Mouse (Mus musculus) E14TG2a.4 (cell line): ENCODE data around the gene Bsn.
A peak's percentile ranks its signal among the peaks of the same experiment; 100 is the strongest.
"Not testable (repeated sequence)": the region's sequence is repeated elsewhere in the genome, so short reads cannot be mapped to it uniquely, and the experiment has no call there.

Experiments
- H3K27me3 ChIP-seq: 2 replicates; pipeline ENCODE4 v1.6.1; 2014; ENCODE audit warnings: low read length, control low read depth; ENCODE audit not compliant: insufficient read depth
- H3K36me3 ChIP-seq: 2 replicates; pipeline ENCODE4 v1.6.1; 2014; ENCODE audit warnings: low read length, control low read depth; ENCODE audit not compliant: insufficient read depth
- H3K4me1 ChIP-seq: replicated peaks from 2 replicates; pipeline ENCODE4 v1.6.1; 2014; ENCODE audit warnings: low read depth, low read length, control low read depth
- H3K4me3 ChIP-seq: replicated peaks from 2 replicates; pipeline ENCODE4 v1.5.1; 2014; ENCODE audit warnings: mild to moderate bottlenecking, low read length
- H3K9me3 ChIP-seq: 2 replicates; pipeline ENCODE4 v1.6.1; 2014; ENCODE audit warnings: low read length, control low read depth
- CTCF ChIP-seq: conservative IDR thresholded peaks from 2 replicates; pipeline ENCODE4 v1.5.1; 2014; ENCODE audit warnings: low read length
- NANOG ChIP-seq: IDR thresholded peaks from 2 replicates; pipeline ENCODE4 v1.6.1; 2014; ENCODE audit warnings: borderline replicate concordance, low read length, mixed read lengths
- POU5F1 ChIP-seq: IDR thresholded peaks from 2 replicates; pipeline ENCODE4 v1.6.1; 2014; ENCODE audit warnings: low read length, borderline replicate concordance

Bsn gene

DNA sequence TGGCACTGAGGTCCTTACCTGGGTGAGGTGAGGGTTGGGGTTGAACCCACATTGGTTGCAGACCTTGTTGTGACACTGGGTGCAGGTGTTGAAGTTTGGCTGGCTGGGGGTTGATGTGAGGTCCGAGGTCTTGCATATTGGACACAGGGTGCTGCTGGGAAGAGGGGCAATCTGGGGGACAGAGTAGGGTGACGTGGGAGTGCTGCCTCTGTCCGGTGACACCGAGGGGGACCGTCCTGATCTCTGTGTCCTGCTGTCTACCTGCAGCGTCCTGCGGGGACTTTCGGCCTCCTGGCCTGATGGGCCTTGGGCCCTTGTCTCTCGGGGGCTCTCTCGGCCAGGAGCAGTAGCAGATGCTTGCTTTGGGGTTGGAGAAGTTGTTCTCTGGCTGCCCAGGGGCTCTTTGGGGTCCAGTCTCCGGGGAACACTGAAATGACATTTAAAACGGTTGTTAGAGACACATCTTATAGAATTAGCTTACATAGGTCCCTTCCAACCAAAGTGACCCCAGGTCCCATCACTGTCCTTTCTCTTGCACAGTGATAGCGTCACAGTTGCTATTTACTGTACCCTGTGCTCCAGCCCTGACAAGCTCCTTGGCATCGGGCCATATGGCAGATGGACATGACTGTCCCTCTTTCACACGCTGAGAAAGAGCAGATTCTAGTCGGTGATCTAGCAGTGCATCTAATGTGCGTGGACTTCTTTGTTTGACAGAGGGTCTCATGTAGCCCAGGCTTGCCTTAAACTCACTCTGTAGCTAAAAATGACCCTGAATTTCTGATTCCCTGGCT, 50.8 kb downstream of the Bsn start:
- Histone ChIP-seq H3K27me3 (peaks cover 34% of the 10 kb centered on the region), H3K9me3 (peaks cover 5% of the 10 kb centered on the region; the same call in 1 of the 2 replicates), H3K4me1 (peaks cover 51% of the 10 kb centered on the region), H3K4me3 (no peak overlapping the region), H3K36me3 (no peaks in the 10 kb centered on the region)
- TF ChIP-seq POU5F1: no peak
- no peak for TF ChIP-seq CTCF
- TF ChIP-seq NANOG: no peak

DNA sequence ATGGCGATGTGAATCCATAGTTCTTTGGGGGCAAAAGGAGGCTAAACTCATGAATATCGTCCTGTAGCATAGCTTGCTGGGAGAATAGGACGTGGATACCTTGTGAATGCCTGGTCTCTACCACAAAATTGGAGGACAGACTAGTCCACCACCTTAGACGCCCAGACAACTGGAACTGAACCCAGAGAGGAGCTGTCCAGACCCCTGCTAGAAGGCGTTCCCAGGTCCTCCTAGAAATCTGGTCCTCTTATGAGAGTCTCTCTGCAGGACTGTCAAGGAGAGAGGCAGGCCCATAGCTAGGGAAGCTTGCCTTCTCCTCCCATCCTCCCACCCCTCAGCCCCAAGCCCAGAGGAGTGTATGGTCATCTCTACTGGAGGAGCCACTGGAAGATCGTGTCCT, 52.1 kb downstream of the Bsn start:
- H3K4me1 ChIP-seq: peaks cover 43% of the 10 kb centered on the region
- H3K36me3 ChIP-seq: no peaks in the 10 kb centered on the region
- H3K27me3 ChIP-seq: peaks cover 34% of the 10 kb centered on the region
- peaks cover 2% of the 10 kb centered on the region; the same call in 1 of the 2 replicates for H3K9me3 ChIP-seq
- no peak overlapping the region for H3K4me3 ChIP-seq
- TF ChIP-seq POU5F1: no peak
- TF ChIP-seq CTCF: no peak
- no peak for TF ChIP-seq NANOG

DNA sequence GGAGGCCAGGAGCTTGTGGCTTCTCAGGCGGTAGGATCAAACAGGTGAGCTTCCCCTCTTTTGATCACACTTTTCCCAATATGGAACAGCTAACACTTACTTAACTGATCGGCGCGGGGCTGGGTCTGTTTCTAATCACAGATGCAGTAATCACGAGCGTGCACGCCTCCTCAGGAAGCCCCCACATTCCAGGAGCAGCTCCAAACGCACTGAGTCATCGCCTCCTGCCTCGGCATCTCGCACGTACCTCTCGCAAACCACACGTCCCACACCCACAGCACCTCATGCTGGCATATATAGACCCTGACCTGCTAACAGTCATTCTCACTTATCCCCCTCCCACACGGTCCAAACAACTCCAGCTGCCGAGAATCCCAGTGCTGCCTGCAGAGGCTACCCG, 52.7 kb downstream of the Bsn start:
- Histone ChIP-seq H3K36me3 (no peaks in the 10 kb centered on the region), H3K9me3 (no peaks in the 10 kb centered on the region)

DNA sequence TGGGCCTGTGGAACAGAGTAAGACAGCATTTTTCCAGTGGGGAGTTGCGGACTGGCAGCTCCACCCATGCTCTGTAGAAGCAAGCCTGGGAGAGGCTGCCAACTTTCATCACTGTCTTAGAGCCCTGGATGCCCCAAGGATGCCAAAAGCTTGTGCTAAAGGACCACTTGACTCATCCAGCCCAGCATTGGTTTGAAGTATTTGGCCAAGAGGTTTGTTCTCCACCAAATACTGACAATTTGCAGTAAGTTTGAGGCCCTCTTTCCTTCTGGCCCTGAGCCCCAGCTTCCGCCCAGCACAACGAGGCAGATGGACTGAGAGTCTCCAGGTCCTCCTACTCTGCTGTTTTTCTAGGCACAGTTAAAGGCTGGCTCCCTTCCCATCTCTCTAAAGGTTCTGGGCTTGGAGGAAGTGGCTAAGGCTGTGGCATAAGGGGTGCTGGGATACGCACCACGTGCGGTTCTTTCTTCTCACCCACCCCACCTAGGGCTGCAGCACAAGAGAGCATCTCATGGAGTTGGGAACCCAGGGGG, 53.2 kb downstream of the Bsn start:
- H3K9me3 ChIP-seq: no peaks in the 10 kb centered on the region
- H3K36me3 ChIP-seq: no peaks in the 10 kb centered on the region
- H3K4me1 ChIP-seq: peaks cover 37% of the 10 kb centered on the region
- H3K27me3 ChIP-seq: peaks cover 29% of the 10 kb centered on the region
- no peak for TF ChIP-seq CTCF
- TF ChIP-seq NANOG: no peak
- no peak for TF ChIP-seq POU5F1
- H3K4me3 ChIP-seq: peak overlapping the region; percentile 5; the same call in 1 of the 2 replicates

More for the DNA sequence above, 52.7 kb downstream of the Bsn start:
- Histone ChIP-seq H3K27me3 (peaks cover 32% of the 10 kb centered on the region), H3K4me3 (peak overlapping the region; percentile 5; the same call in 1 of the 2 replicates), H3K4me1 (peaks cover 40% of the 10 kb centered on the region)
- TF ChIP-seq NANOG (no peak), POU5F1 (no peak), CTCF (no peak)

DNA sequence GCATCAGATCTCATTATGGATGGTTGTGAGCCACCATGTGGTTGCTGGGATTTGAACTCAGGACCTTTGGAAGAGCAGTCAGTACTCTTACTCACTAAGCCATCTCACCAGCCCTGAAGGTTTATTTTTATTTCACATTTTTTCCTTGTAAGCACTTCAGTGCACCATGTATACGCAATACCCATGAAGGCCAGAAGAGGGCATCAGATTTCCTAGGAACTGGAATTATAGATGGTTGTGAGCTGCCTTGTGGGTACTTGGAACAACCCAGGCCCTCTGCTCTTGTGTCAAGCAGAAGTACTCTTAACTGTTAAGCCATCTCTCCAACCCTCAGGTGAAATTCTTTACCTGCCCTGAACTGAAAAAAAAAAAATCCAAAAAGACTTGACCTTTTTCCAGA, 54.0 kb downstream of the Bsn start:
- H3K9me3 ChIP-seq: no peaks in the 10 kb centered on the region

DNA sequence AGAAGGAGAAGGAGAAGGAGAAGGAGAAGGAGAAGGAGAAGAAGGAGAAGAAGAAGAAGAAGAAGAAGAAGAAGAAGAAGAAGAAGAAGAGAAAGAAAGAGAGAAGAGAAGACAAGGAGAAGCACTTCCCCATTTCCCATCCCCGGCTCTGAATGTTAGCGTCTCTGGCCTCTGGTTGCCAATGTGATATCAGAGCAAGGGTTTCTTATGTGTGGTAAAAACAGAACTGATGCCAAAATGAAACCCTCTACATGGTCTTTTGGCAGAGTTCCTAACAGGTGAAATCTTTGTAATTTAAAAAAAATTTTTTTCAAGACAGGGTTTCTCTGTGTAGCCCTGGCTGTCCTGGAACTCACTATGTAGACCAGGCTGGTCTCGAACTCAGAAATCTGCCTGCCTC, 54.5 kb downstream of the Bsn start:
- peaks cover 25% of the 10 kb centered on the region for H3K4me1 ChIP-seq
- H3K4me3 ChIP-seq, H3K9me3 ChIP-seq, H3K36me3 ChIP-seq: not testable (repeated sequence)
- peaks cover 25% of the 10 kb centered on the region for H3K27me3 ChIP-seq

More for the DNA sequence above, 54.0 kb downstream of the Bsn start:
- Histone ChIP-seq H3K4me3 (no peak overlapping the region), H3K4me1 (peaks cover 29% of the 10 kb centered on the region), H3K36me3 (no peaks in the 10 kb centered on the region), H3K27me3 (peaks cover 25% of the 10 kb centered on the region)
- TF ChIP-seq POU5F1 (no peak), CTCF (peak; percentile 69)

DNA sequence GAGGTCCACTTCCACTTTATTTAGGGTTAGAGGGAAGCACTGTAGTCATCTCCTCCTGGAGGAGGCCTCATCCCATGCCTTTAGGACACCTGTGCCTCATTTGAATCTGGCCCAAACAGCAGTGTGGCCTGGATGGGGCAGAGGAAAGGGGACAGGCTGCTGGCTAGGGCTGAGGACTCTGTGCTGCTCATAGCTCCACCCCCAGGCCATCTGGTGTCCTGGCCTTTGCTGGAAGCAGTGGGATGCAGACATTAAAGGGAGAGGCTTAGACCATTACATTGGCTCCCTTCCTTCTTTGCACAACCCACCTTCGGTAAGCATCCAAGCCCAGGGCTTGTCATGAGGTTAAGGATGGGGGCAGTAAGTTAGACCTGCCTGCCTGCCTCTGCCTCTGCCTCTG, 56.7 kb downstream of the Bsn start:
- H3K4me1 ChIP-seq: peaks cover 22% of the 10 kb centered on the region
- H3K4me3 ChIP-seq: no peak overlapping the region
- TF ChIP-seq NANOG (no peak), CTCF (no peak), POU5F1 (no peak)
- no peaks in the 10 kb centered on the region for H3K36me3 ChIP-seq
- H3K9me3 ChIP-seq: no peaks in the 10 kb centered on the region
- peaks cover 33% of the 10 kb centered on the region for H3K27me3 ChIP-seq

DNA sequence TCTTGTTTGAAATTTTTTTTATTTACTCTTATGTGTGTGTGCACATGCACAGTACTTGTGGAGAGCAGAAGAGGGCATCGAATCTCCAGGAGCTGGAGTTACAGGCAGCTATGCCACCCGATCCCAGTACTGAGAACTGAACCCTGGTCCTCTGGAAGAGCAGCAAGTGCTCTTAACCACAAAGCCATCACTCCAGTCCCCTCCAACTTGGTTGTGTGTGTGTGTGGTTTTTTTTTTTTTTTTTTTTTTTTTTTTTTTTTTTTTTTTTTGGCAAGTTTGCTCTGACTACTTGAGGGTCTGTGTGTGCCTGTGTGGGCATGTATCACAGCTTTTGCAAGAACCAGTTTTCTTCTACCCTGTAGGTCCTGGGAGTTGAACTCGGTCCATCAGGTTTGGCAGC, 57.8 kb downstream of the Bsn start:
- TF ChIP-seq CTCF (no peak), NANOG (no peak), POU5F1 (no peak)
- peaks cover 32% of the 10 kb centered on the region for H3K27me3 ChIP-seq
- no peak overlapping the region for H3K4me3 ChIP-seq
- H3K4me1 ChIP-seq: peaks cover 17% of the 10 kb centered on the region
- H3K9me3 ChIP-seq: no peaks in the 10 kb centered on the region
- no peaks in the 10 kb centered on the region for H3K36me3 ChIP-seq

DNA sequence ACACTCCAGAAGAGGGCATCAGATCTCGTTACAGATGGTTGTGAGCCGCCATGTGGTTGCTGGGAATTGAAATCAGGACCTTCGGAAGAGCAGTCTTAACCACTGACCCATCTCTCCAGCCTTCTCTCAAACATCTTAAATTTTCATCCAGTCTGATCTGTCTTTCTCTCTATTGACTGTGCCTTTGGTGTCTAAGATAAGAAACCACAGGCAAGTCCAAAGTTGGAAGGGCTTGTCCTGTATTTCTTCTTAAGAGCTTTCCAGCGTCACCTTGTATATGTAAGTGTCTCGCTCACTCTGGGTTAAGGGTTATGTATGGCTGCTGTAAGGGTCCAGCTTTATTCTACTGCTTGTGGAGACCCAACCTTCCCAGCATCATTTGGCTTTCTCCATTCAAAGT, 58.7 kb downstream of the Bsn start:
- Histone ChIP-seq H3K27me3 (peaks cover 29% of the 10 kb centered on the region), H3K9me3 (no peaks in the 10 kb centered on the region), H3K4me3 (no peak overlapping the region), H3K4me1 (peaks cover 9% of the 10 kb centered on the region), H3K36me3 (no peaks in the 10 kb centered on the region)
- TF ChIP-seq CTCF: no peak
- TF ChIP-seq NANOG: no peak
- TF ChIP-seq POU5F1: no peak
